Mouse (Mus musculus) forebrain, embryonic 10.5 days (tissue): ENCODE measurements around the gene Hsd17b1. TPM values are rescaled to one million over a fixed set of nuclear protein-coding genes. Genes with fewer than 3 reads are reported as not detected.

Experiments
- DNase-seq: peaks from one replicate; pipeline ENCODE4 v3.0.0-alpha.2; 2017; ENCODE audit warnings: low spot score; ENCODE audit errors: extremely low spot score
- H3K27ac ChIP-seq: fragments of 300-500 bp; sonication (generic); 2 replicates; pipeline ENCODE4 v1.5.1; 2016; ENCODE audit warnings: mild to moderate bottlenecking
- H3K27me3 ChIP-seq: fragments of 300-500 bp; sonication (generic); 2 replicates; pipeline ENCODE4 v1.6.1; 2016; ENCODE audit warnings: mild to moderate bottlenecking; ENCODE audit not compliant: poor library complexity, severe bottlenecking
- H3K36me3 ChIP-seq: fragments of 300-500 bp; sonication (generic); replicated peaks from 2 replicates; pipeline ENCODE4 v1.6.1; 2016; ENCODE audit warnings: mild to moderate bottlenecking, moderate library complexity
- H3K4me1 ChIP-seq: fragments of 300-500 bp; sonication (generic); 2 replicates; pipeline ENCODE4 v1.6.1; 2016
- H3K4me3 ChIP-seq: fragments of 300-500 bp; sonication (generic); 2 replicates; pipeline ENCODE4 v1.5.1; 2016; ENCODE audit warnings: mild to moderate bottlenecking, moderate library complexity
- H3K9me3 ChIP-seq: fragments of 300-500 bp; sonication (generic); 2 replicates; pipeline ENCODE4 v1.6.1; 2016; ENCODE audit warnings: mild to moderate bottlenecking, moderate library complexity
- WGBS: fragments of 180-500 bp; shearing (Covaris S2); methylation state at CpG from one replicate; pipeline ENCODE4 v1.1.7; 2016; 5-methylcytosine and 5-hydroxymethylcytosine counted together
- polyA plus RNA-seq: library from polyadenylated mRNA; unstranded; fragments of >200 nt; fragmentation: Nextera tagmentation; extraction: Ambion mirVana; gene quantifications from 2 replicates; pipeline ENCODE4 v1.2.1, GENCODE M21; 2016

Gene Hsd17b1
- polyA plus RNA-seq, 1 experiment from 2014 or later, result 0.10 TPM

GRCm38 (mm10) chr11:101051051-101051493 lies 27.1 kb upstream of the Hsd17b1 start:
- WGBS, result 89% methylated on average over 6 of the region's 6 CpGs
- no peak overlapping the region for H3K4me3 ChIP-seq

GRCm38 (mm10) chr11:101051617-101052016 lies 26.6 kb upstream of the Hsd17b1 start:
- no peak overlapping the region for H3K4me3 ChIP-seq
- WGBS, result 92% methylated on average over 8 of the region's 8 CpGs
- no peaks in the 10 kb centered on the region for H3K4me1 ChIP-seq
- no peak overlapping the region for H3K27ac ChIP-seq
- DNase-seq, result no peak
- peaks cover 96% of the 10 kb centered on the region for H3K36me3 ChIP-seq
- H3K27me3 ChIP-seq, result no peaks in the 10 kb centered on the region
- no peaks in the 10 kb centered on the region; the same call in 1 of the 2 replicates for H3K9me3 ChIP-seq

More at GRCm38 (mm10) chr11:101051051-101051493, 27.1 kb upstream of the Hsd17b1 start:
- H3K27me3 ChIP-seq, result no peaks in the 10 kb centered on the region
- no peaks in the 10 kb centered on the region; the same call in 1 of the 2 replicates for H3K9me3 ChIP-seq
- H3K36me3 ChIP-seq, result peaks cover 97% of the 10 kb centered on the region
- DNase-seq, result no peak
- 0 out of 2 replicates have a peak overlapping the region, but pooled peaks have one; percentile 20 for H3K27ac ChIP-seq
- no peaks in the 10 kb centered on the region for H3K4me1 ChIP-seq

GRCm38 (mm10) chr11:101052751-101053473 lies 25.3 kb upstream of the Hsd17b1 start:
- H3K27ac ChIP-seq, result no peak overlapping the region
- 96% methylated on average over 10 of the region's 10 CpGs for WGBS
- peaks cover 92% of the 10 kb centered on the region for H3K36me3 ChIP-seq
- no peaks in the 10 kb centered on the region for H3K4me1 ChIP-seq
- H3K9me3 ChIP-seq, result no peaks in the 10 kb centered on the region; the same call in 1 of the 2 replicates
- no peak for DNase-seq
- H3K27me3 ChIP-seq, result no peaks in the 10 kb centered on the region
- H3K4me3 ChIP-seq, result no peak overlapping the region

- H3K27me3 ChIP-seq, result no peaks in the 10 kb centered on the region
- 94% methylated on average over 1 of the region's 1 CpGs for WGBS
- H3K4me1 ChIP-seq, result peaks cover 5% of the 10 kb centered on the region; the same call in 1 of the 2 replicates
- no peak for DNase-seq
- H3K27ac ChIP-seq, result no peak overlapping the region
- H3K4me3 ChIP-seq, result no peak overlapping the region
- peaks cover 89% of the 10 kb centered on the region for H3K36me3 ChIP-seq
- no peaks in the 10 kb centered on the region; the same call in 1 of the 2 replicates for H3K9me3 ChIP-seq
Observed at GRCm38 (mm10) chr11:101053974-101054373, 24.2 kb upstream of the Hsd17b1 start.

- Histone ChIP-seq H3K36me3 (peaks cover 85% of the 10 kb centered on the region), H3K4me3 (no peak overlapping the region), H3K4me1 (peaks cover 5% of the 10 kb centered on the region; the same call in 1 of the 2 replicates), H3K9me3 (no peaks in the 10 kb centered on the region; the same call in 1 of the 2 replicates), H3K27ac (no peak overlapping the region), H3K27me3 (no peaks in the 10 kb centered on the region)
- DNase-seq, result no peak
- 88% methylated on average over 14 of the region's 14 CpGs for WGBS
Observed at GRCm38 (mm10) chr11:101055418-101055817, 22.8 kb upstream of the Hsd17b1 start.

- Histone ChIP-seq H3K27me3 (no peaks in the 10 kb centered on the region), H3K27ac (no peak overlapping the region), H3K4me3 (no peak overlapping the region), H3K36me3 (peaks cover 81% of the 10 kb centered on the region), H3K4me1 (peaks cover 5% of the 10 kb centered on the region; the same call in 1 of the 2 replicates), H3K9me3 (no peaks in the 10 kb centered on the region; the same call in 1 of the 2 replicates)
- no peak for DNase-seq
- 65% methylated on average over 8 of the region's 8 CpGs for WGBS
Observed at GRCm38 (mm10) chr11:101056885-101057284, 21.3 kb upstream of the Hsd17b1 start.

GRCm38 (mm10) chr11:101057860-101058259 lies 20.4 kb upstream of the Hsd17b1 start:
- peaks cover 82% of the 10 kb centered on the region for H3K36me3 ChIP-seq
- 35% methylated on average over 5 of the region's 5 CpGs for WGBS

GRCm38 (mm10) chr11:101058726-101059125 lies 19.5 kb upstream of the Hsd17b1 start:
- no peaks in the 10 kb centered on the region for H3K27me3 ChIP-seq
- 82% methylated on average over 5 of the region's 5 CpGs for WGBS
- H3K4me3 ChIP-seq, result no peak overlapping the region
- peaks cover 20% of the 10 kb centered on the region for H3K4me1 ChIP-seq
- DNase-seq, result no peak
- H3K27ac ChIP-seq, result 0 out of 2 replicates have a peak overlapping the region, but pooled peaks have one; percentile 4
- H3K36me3 ChIP-seq, result peaks cover 78% of the 10 kb centered on the region
- H3K9me3 ChIP-seq, result no peaks in the 10 kb centered on the region

More at GRCm38 (mm10) chr11:101057860-101058259, 20.4 kb upstream of the Hsd17b1 start:
- H3K27me3 ChIP-seq, result no peaks in the 10 kb centered on the region
- H3K9me3 ChIP-seq, result no peaks in the 10 kb centered on the region; the same call in 1 of the 2 replicates
- no peak overlapping the region for H3K27ac ChIP-seq
- peaks cover 12% of the 10 kb centered on the region for H3K4me1 ChIP-seq
- DNase-seq, result peak; percentile 78
- H3K4me3 ChIP-seq, result no peak overlapping the region

- H3K27me3 ChIP-seq, result no peaks in the 10 kb centered on the region
- WGBS, result 82% methylated on average over 10 of the region's 10 CpGs
- H3K4me3 ChIP-seq, result no peak overlapping the region
- H3K27ac ChIP-seq, result no peak overlapping the region
- no peaks in the 10 kb centered on the region for H3K9me3 ChIP-seq
- H3K4me1 ChIP-seq, result peaks cover 27% of the 10 kb centered on the region
- H3K36me3 ChIP-seq, result peaks cover 74% of the 10 kb centered on the region
- no peak for DNase-seq
Observed at GRCm38 (mm10) chr11:101059473-101059872, 18.7 kb upstream of the Hsd17b1 start.

GRCm38 (mm10) chr11:101060126-101060525 lies 18.1 kb upstream of the Hsd17b1 start:
- 89% methylated on average over 8 of the region's 8 CpGs for WGBS
- peaks cover 27% of the 10 kb centered on the region for H3K4me1 ChIP-seq
- H3K36me3 ChIP-seq, result peaks cover 69% of the 10 kb centered on the region
- no peaks in the 10 kb centered on the region for H3K9me3 ChIP-seq
- no peak for DNase-seq
- H3K27me3 ChIP-seq, result no peaks in the 10 kb centered on the region
- H3K4me3 ChIP-seq, result no peak overlapping the region
- no peak overlapping the region for H3K27ac ChIP-seq

- H3K4me3 ChIP-seq, result no peak overlapping the region
- WGBS, result 91% methylated on average over 5 of the region's 5 CpGs
- peaks cover 59% of the 10 kb centered on the region for H3K36me3 ChIP-seq
Observed at GRCm38 (mm10) chr11:101061049-101061448, 17.2 kb upstream of the Hsd17b1 start.

GRCm38 (mm10) chr11:101062165-101062884 lies 15.9 kb upstream of the Hsd17b1 start:
- peaks cover 38% of the 10 kb centered on the region for H3K4me1 ChIP-seq
- peaks cover 48% of the 10 kb centered on the region for H3K36me3 ChIP-seq
- 77% methylated on average over 12 of the region's 12 CpGs for WGBS
- no peak overlapping the region for H3K27ac ChIP-seq
- DNase-seq, result no peak
- no peak overlapping the region for H3K4me3 ChIP-seq
- no peaks in the 10 kb centered on the region for H3K9me3 ChIP-seq
- peaks cover 5% of the 10 kb centered on the region; the same call in 1 of the 2 replicates for H3K27me3 ChIP-seq

More at GRCm38 (mm10) chr11:101061049-101061448, 17.2 kb upstream of the Hsd17b1 start:
- DNase-seq, result no peak
- no peak overlapping the region for H3K27ac ChIP-seq
- H3K9me3 ChIP-seq, result no peaks in the 10 kb centered on the region
- peaks cover 27% of the 10 kb centered on the region for H3K4me1 ChIP-seq
- H3K27me3 ChIP-seq, result peaks cover under 1% of the 10 kb centered on the region; the same call in 1 of the 2 replicates
